Mouse (Mus musculus) right cerebral cortex, postnatal 4 days (tissue): ENCODE measurements around the gene Olfr910.

Experiments used
- DNase-seq: peaks from one replicate; pipeline ENCODE4 v3.0.0-alpha.2; 2022

Olfr910 gene

DNA sequence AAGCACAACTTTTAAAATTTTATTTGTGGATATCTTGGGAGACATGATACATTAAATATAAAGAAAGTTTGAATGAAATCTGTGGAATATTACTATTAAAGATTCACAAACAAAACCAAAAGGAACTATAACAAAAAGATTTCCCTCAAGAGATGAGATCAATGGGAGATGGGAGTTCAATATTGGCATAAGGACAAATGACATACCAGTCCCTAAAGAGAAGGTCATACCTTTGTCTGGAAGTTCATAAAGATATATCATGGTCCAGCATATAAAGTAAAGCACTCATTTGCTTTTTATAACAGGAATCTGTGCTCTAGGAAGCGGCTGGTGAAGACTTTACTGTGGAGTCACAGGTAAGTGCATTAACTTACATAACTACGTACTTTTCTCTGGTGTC lies at the start of gene Olfr910:
TSS of gene Olfr910 (plus strand) at position 301 of the 400 bp plus-strand sequence.
- DNase-seq, result no peak

DNA sequence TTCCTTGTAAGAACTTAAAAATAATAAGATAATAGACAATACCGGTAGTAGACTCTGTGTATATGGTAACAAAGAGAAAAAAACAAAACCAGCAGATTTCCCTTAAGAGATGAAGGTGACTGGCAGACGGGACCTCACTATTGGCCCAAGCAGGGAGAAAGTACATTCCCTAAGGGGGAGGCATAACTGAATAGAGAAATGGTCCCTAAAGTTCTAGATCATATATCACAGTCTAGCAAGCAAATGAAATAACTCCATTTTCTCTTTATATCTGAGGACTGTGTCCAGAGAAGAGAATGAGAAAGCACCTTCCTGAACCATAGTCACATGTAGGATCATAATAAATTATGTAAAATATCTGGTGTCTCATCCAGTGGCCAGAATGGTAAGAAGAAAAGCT lies 42.1 kb upstream of the Olfr910 start, which contains the start of gene Olfr907:
TSS of gene Olfr907 (plus strand) at position 301 of the 400 bp plus-strand sequence.
- DNase-seq, result no peak

DNA sequence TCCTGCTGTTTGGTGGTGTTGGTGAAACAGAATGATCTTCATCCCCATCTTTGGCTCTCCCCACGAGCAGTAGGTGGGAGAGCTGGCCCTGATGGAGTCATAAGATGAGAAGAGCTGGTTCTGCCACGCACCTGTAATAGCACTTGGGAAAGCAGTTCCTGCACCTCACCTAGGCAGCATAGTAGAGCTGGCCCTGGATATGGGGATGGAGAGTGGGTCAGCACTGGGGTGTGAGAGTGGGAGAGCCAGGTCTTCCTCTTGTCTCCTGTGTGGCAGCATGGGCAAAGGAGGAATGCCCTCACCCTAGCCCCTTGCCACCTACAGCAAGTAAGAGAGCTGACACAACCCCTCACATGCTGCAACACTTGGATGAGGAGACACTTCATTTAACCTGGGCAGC lies 25.3 kb upstream of the Olfr910 start:
- no peak for DNase-seq

DNA sequence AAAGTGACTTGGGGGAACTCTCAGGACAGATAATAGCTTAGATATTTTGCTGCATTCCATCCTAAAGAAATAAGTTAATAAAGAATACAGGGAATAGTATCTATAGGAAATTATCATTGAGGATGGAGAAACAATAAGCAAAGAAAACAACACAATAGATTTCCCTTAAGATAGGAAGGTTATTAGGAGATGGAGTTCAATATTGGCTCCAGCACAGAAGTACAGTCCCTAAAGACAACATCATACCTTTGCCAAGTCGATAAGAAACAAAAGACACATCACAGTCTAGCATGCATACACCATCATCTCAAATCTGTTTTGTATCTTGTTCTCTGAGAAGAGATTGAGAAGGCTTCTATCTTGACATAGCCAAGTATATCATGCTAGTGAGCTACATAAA lies 16.4 kb upstream of the Olfr910 start, which contains the start of gene Olfr911-ps1:
TSS of gene Olfr911-ps1 (plus strand) at position 301 of the 400 bp plus-strand sequence.
- no peak for DNase-seq

DNA sequence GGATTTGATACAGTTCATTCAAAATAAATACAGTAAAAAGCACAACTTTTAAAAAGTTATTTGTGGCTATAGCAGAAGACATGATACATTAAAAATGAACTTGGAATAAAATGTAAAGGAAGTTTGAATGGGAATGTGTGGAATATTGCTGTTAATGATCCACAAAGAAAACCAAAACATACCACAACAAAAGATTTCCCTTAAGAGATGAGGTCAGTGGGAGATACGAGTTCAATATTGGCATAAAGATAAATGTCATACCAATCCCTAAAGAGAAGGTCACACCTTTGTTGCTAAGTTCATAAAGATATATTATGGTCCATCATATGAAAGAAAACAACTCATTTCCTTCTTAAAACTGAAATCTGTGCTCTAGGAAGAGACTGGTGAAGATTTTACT lies 42.2 kb downstream of the Olfr910 start, which contains the start of gene Olfr912:
TSS of gene Olfr912 (plus strand) at position 301 of the 400 bp plus-strand sequence.
- no peak for DNase-seq
